Mouse (Mus musculus) right cerebral cortex, postnatal 4 days (tissue): ENCODE measurements around the gene Hk2.
"Not testable (repeated sequence)": the region's sequence is repeated elsewhere in the genome, so short reads cannot be mapped to it uniquely, and the experiment has no call there.

Experiments
- DNase-seq: peaks from one replicate; pipeline ENCODE4 v3.0.0-alpha.2; 2022

Gene Hk2

GRCm38 (mm10) chr6:82740269-82740668, 34.0 kb downstream of the Hk2 start:
- no peak for DNase-seq

- DNase-seq: no peak
Measured at GRCm38 (mm10) chr6:82737634-82738540, 36.4 kb downstream of the Hk2 start.

GRCm38 (mm10) chr6:82736626-82737600, 37.3 kb downstream of the Hk2 start:
- no peak for DNase-seq

GRCm38 (mm10) chr6:82735347-82735746, 38.9 kb downstream of the Hk2 start:
- DNase-seq: peak; percentile 57

DNA sequence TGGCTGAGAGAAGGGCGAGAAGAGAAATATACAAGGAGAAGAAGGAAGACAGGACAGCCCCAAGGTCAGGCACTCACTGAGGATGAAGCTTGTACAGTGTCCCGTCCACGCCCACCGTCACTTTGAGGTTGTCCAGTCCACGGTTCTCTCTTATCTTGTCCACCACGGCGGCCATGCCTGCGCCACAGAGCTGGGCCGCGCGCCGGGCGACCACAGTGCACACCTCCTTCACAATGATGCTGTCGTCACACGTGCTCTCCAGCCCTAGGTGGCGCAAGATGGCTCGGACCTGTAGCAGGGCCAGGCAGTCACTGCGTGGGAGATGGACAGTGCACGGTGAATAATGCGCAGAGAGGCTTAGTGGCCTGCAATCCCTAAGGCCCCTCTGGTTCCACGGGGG, 45.6 kb downstream of the Hk2 start:
- DNase-seq: no peak

DNA sequence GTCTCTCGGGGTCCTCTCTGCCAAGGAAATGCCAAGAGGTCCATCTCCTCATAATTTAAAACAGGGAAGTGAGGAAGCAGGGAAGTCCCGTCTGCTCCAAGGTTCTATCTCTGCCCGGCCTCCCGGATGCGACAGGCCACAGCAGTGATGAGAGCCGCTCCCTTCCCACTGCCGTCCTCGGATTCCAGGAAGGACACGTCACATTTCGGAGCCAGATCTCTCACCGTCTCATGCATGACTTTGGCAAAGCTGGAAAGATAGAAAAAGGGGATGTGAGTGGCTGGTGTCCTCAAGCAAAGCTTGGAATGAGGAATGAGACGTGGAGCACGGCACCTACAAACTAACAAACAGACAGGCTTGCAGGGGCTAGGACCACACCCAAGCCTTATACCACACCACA, 47.0 kb downstream of the Hk2 start:
- no peak for DNase-seq

DNA sequence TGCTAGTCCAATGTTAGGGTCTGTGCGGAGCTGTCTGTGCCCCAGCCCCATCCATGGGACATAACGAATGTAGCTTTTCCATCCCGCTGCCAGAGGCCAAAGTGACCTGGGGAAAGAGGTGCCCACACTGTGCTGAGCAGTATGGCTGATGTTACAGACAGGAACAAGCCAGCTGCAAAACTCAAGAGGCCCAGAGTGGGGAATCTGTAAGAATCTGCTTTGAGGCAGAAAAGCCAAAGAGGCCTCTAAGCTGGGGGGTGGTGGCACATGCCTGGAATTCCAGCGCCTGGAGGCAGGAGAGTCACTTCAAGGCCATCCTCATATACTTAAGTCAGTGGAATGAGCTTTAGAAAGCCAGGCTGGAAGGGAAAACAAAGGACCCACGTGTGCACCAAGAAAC, 50.9 kb downstream of the Hk2 start:
- no peak for DNase-seq

DNA sequence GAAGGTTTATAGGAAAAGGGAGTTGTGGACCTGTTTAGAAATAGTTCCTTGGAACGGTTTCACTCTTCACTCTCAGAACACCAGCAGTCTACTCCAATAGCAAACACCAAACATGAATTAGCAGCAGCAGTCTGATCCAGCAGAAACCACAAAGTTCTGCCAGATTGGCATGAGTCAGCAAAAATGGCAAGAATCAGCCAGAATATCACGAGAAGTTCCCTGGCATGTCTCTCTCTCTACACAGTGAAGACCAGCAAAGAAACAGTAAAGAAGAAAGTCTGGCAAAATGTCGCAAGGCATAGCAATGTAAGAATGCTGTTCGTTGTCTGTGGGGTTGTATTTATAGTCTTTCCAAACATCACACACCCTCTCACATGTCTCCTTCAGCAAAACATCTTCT, 58.1 kb downstream of the Hk2 start:
- no peak for DNase-seq

GRCm38 (mm10) chr6:82715653-82716052, 58.6 kb downstream of the Hk2 start:
- DNase-seq: no peak

DNA sequence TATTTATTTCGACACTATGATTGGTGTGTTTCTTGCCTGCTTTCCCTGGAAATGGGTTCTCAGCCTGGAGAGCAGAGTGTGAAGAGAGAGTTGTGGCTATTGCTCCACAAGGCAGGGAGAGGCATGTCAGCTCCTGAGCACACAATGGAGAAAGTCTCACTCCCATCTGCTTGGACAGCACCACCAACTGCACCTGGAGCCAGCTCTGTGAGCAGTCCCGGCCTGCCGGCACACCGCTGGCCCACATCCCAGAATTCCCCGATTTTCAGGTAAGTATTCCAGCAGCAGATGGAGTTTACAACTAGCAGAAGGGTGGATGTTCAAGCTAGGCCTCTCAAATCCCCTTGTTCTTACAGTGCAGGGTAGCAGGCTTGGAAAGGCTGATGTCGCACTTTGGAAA, 59.0 kb downstream of the Hk2 start:
- DNase-seq: no peak

DNA sequence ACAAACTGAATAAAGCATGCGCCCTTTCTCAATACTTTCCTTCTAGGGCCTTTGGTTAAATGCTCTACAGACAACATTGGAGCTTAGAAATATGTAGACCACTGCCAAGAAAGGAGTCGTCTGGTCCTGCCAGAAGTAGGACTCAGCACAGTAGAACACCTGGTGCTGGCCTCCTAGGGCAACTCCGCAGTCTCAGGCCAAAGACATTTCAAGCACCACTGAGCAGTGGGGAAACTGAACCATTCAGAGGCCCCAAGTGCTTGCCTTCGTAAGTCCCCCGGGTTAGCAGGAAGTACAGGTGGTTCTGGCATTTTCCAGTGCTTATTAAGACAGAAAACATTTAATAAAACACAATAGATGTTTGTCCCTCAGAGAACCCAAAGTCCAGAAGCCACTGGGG, 59.4 kb downstream of the Hk2 start:
- DNase-seq: no peak

DNA sequence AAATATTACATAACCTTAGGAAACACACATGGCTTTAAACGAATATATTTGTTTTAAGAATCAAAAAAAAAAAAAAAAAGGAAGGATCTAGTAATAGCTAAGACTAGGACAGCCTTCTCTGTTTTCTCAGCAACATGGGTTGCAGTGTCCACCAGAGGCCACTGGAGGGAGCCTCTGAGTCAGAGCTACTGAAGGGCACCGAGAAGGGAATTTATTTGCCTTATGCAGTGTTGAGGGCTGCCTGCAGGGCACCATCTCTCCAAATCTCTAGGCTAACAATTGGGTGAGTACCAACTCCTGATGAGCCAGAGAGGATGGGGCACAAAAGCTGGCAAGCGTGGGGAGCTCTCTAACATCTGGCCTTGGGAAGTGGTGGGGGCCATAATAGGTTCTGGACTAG, 60.0 kb downstream of the Hk2 start:
- DNase-seq: peak; percentile 76

DNA sequence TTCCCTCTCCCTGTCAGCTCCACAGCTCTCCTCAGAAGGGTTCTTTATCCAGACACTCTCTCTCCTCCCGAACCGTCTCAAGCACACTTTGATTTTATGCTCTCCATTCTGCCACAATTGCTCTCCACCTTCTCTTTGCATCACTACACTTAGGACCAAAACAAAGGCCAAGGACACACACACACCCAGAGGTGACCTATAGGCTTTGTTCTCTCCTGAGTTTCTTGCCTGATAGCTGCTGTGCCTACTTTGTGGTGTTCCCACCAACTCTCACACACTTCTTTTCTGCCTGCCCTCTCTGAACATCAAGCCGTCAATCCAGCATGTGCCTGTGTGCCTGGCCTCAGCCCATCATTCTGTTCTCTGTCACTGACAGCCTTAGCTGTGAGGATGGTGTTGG, 66.5 kb downstream of the Hk2 start:
- DNase-seq: no peak

- no peak for DNase-seq
Measured at GRCm38 (mm10) chr6:82707241-82707640, 67.0 kb downstream of the Hk2 start.

DNA sequence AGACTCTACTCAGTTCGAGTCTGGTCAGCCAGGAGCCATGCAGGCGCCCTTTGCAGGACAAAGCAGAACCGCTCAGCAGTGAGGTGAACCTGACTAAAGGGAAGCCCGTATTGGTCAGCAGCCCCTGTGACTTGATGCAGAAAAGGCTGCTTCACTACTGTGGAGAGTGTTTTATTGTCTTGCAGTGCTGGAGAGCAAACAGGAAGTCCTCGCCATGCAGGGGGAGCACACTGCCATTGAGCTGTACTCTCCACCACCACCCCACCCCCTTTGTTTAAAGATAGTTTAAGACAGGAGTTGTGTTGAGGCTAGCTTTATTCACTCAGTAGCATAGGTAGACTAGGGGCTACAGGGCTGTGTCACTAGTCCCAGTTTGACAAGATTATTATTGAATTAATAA, 69.0 kb downstream of the Hk2 start, which contains the start of gene Pole4:
Gene Pole4, minus strand, starts transcription at position 145 of the 400 bp plus-strand sequence.
- DNase-seq: no peak

DNA sequence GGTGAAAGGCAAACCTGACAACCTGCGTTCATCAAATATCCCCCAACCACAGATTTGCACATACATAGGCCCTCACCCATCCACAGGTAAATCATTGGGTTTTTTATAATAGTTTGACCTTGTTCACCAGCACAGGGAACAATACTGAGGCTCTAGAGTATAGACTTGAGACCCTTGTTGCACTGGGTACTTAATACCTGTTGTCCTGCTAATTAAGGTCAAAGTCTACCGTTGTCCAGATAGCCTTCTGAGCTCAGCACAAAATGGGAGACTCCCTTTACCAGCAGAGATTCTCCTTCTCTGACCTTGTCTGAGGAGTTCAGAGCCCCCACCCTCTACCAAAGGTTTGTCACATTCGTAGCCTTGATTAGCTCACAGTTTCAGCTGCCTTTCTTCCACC, 70.5 kb downstream of the Hk2 start:
- DNase-seq: no peak

DNA sequence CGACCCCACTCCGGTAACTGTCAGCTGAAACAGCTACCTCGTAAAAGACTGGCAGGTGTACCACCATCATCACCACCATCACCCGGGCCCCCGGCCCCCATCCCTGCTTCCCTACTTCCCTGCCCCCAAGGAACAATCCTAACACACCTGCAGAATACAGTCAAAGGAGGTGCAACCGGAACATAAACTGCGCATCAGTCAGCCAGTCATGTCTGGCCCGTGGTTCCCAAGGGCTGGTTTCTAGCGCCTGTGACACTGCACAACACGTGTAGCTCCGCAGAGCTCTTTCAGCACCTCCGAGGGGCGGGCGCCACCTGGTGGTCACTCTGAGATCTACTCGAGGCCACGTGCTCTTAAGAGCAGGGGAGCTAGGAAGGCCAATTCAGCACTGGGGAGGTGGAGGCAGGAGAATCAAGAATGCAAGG, 71.6 kb downstream of the Hk2 start:
- peak; percentile 96 for DNase-seq

DNA sequence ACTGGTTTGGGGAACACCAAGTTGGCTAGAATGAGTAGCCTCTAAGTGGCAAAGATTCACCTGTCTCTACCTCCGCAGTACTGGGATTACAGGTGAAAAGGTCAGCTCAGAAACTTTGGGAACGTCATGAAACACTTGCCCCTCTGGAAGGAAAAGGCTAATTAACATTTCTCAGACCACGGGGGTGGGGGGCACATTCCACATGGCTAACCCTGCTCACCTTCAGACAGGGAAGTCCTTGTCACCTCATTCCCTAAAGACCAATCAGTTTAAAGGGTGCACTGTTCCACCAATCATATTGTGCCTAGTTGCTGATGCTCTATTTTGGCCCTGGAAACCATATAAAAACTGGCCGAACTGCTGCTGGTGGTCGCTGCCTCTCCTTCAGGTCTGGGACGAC, 73.0 kb downstream of the Hk2 start:
- DNase-seq: no peak

- DNase-seq: no peak
Measured at GRCm38 (mm10) chr6:82699831-82700230, 74.4 kb downstream of the Hk2 start.

DNA sequence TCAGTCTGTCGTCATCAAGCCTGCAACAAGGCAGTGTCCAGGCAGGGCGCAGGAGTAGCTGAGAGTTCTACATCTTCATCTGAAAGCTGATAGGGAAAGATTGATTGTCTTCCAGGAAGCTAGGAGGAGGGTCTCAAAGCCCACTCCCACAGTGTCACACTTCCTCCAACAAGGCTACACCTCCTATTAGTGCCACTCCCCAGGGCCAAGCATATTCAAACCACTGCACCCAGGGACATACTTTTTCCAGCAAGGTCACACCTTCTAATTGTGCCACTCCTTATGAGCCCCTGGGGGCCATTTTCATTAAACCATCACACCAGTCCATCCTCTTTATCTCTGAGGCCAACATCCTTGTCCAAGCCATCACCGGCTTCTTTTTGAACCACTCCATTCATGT, 77.5 kb downstream of the Hk2 start:
- DNase-seq: no peak

DNA sequence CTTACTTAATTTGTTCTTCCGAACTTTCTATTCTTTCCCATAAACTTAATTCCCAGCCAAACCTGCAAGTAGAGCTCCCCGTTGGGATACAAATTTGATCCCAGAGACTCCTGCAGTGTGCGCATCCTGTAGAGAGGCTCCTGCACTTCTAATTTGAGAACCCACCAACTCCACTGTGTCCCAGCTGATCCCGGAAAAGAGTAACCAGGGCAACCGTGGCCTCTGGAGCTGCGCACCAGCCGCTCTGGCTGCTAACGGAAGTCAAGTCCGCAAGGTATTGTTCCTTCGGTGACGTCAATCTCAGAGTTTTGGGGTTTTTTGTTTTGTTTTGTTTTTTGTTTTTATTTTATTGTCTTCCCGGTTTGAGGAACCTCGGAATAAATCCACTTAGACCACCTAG, 79.6 kb downstream of the Hk2 start:
- DNase-seq: no peak

DNA sequence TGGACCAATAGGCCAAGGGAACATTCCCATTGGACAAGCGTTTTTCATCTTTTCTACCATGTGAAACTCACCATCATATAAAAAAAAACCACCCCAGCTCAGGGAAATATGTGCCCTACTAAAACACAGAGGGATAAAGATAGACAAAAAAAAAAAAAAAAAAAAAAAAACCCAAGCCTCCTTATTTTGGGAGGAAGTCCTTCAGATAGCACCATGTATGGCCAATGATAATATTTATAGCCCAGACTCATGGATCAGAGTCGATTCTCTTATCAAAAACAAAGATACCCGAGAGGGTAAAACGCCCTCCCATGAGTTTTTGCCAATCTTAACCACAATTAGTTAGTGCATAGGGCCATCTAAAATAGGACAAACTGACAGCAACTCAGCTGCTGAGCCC, 84.8 kb downstream of the Hk2 start:
- no peak for DNase-seq

DNA sequence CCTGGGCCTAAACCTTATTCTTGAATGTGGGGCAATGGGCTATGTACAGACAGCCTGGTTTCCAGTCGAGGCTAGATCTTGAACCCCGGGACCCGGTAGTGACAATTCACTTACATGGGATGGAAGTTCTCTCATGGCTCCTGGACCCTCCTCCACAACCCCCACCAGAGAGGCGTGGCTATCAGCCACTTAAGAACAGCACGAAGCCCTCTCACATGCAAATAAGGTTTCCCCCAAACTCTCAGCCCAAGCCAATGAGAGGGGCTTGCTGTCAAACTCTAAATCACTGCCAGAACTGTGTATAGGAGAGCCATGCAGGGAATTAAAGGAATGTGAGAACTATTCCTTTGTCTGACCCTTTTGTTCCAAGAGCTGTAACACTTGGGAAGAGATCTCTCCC, 85.7 kb downstream of the Hk2 start:
- not testable (repeated sequence) for DNase-seq

- DNase-seq: no peak
Measured at GRCm38 (mm10) chr6:82684136-82684535, 90.1 kb downstream of the Hk2 start.
